Mouse (Mus musculus) myocyte (in vitro differentiated cells): ENCODE measurements at regions not wholly inside any gene's neighbourhood (a gene's known extent, or its start where the extent isn't known, plus 50 kb on each side); places are given as distances from the start of the nearest gene placed in this dataset.

Experiments used
- H3K27me3 ChIP-seq: one replicate; pipeline ENCODE4 v1.6.1; 2011; ENCODE audit not compliant: control insufficient read depth, insufficient read depth, insufficient read length
- H3K36me3 ChIP-seq: one replicate; pipeline ENCODE4 v1.6.1; 2011; ENCODE audit not compliant: control insufficient read depth, insufficient read depth
- H3K4me2 ChIP-seq: one replicate; pipeline ENCODE4 v1.6.1; 2011; ENCODE audit warnings: low read depth, control low read depth
- H3K4me3 ChIP-seq: one replicate; pipeline ENCODE4 v1.5.1; 2011; ENCODE audit warnings: mild to moderate bottlenecking, control low read depth, moderate library complexity
- H3K79me2 ChIP-seq: one replicate; pipeline ENCODE4 v1.6.1; 2011; ENCODE audit not compliant: control insufficient read depth, insufficient read depth
- H3ac ChIP-seq: one replicate; pipeline ENCODE4 v1.6.1; 2011; ENCODE audit not compliant: control insufficient read depth, insufficient read length
- CEBPB ChIP-seq: IDR thresholded peaks from 2 replicates; pipeline ENCODE4 v1.6.1; 2011; ENCODE audit warnings: mild to moderate bottlenecking, moderate library complexity; ENCODE audit not compliant: poor library complexity, insufficient read depth, severe bottlenecking
- E2F4 ChIP-seq: IDR thresholded peaks from one replicate; pipeline ENCODE4 v1.6.1; 2011; ENCODE audit warnings: mild to moderate bottlenecking, control low read depth, moderate library complexity; ENCODE audit not compliant: insufficient read depth
- MAX ChIP-seq: IDR thresholded peaks from one replicate; pipeline ENCODE4 v1.6.1; 2011; ENCODE audit warnings: low read depth, mild to moderate bottlenecking, control low read depth
- MYOD1 ChIP-seq, 3 experiments: IDR thresholded peaks; one replicate each; pipeline ENCODE4 v1.6.1; 2011; ENCODE audit warnings: control low read depth in 2 of 3, low read depth in 2 of 3, mild to moderate bottlenecking in 2 of 3, moderate library complexity in 1 of 3; ENCODE audit not compliant: insufficient read length in 2 of 3, control insufficient read depth in 1 of 3
- MYOG ChIP-seq, 3 experiments: IDR thresholded peaks; one replicate each; pipeline ENCODE4 v1.6.1; 2011; ENCODE audit warnings: control low read depth in 2 of 3, low read depth in 2 of 3, mild to moderate bottlenecking in 2 of 3; ENCODE audit not compliant: insufficient read length in 2 of 3, control insufficient read depth in 1 of 3, insufficient read depth in 1 of 3
- POLR2A ChIP-seq: IDR thresholded peaks from one replicate; pipeline ENCODE4 v1.6.1; 2011; ENCODE audit warnings: low read depth, mild to moderate bottlenecking, control low read depth, moderate library complexity; ENCODE audit not compliant: insufficient read length
- POLR2AphosphoS2 ChIP-seq: IDR thresholded peaks from one replicate; pipeline ENCODE4 v1.6.1; 2011; ENCODE audit warnings: low read depth, control low read depth; ENCODE audit not compliant: insufficient read length
- REST ChIP-seq: IDR thresholded peaks from one replicate; pipeline ENCODE4 v1.6.1; 2011; ENCODE audit warnings: mild to moderate bottlenecking, control low read depth, moderate library complexity; ENCODE audit not compliant: insufficient read depth, insufficient read length
- TCF12 ChIP-seq: IDR thresholded peaks from one replicate; pipeline ENCODE4 v1.6.1; 2011; ENCODE audit warnings: mild to moderate bottlenecking, control low read depth; ENCODE audit not compliant: poor library complexity, insufficient read depth, severe bottlenecking
- TCF3 ChIP-seq: IDR thresholded peaks from one replicate; pipeline ENCODE4 v1.6.1; 2011; ENCODE audit warnings: low read depth, control low read depth; ENCODE audit not compliant: insufficient read length
- USF1 ChIP-seq: IDR thresholded peaks from one replicate; pipeline ENCODE4 v1.6.1; 2011; ENCODE audit warnings: low read depth, mild to moderate bottlenecking, control low read depth, moderate library complexity

DNA sequence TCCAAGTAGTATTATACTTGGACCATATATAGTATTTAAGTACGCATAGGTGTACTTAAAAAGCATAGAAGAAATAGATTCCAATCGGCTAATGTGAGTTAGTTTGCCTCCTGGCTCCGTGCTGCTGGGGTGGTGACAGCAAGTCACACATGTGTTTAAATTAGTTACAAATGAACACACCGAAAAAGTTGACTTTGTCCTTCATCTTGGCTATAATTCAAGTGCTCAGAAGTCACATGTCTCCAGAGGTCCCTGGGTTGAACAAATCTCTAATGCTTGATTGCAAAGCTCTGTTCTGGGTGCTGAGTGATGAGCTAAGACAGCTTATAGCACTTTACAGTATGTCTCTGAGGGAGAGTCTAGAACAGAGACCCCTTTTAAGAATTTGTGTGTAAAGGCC, 121.7 kb downstream of the Ndfip2 start:
- Histone ChIP-seq H3ac (no peak overlapping the region), H3K36me3 (no peaks in the 10 kb centered on the region), H3K4me2 (no peak overlapping the region), H3K27me3 (no peaks in the 10 kb centered on the region), H3K79me2 (no peaks in the 10 kb centered on the region), H3K4me3 (no peak overlapping the region)
- no peak for TF ChIP-seq MYOD1 (IDR thresholded peaks at IDR 0.05; ENCODE audit: control insufficient read depth in 1 of 3, insufficient read length in 2 of 3, low read depth in 2 of 3)
- TF ChIP-seq POLR2A = no peak
- TF ChIP-seq TCF3 = no peak
- TF ChIP-seq REST = no peak
- TF ChIP-seq CEBPB = no peak
- no peak for TF ChIP-seq POLR2AphosphoS2

DNA sequence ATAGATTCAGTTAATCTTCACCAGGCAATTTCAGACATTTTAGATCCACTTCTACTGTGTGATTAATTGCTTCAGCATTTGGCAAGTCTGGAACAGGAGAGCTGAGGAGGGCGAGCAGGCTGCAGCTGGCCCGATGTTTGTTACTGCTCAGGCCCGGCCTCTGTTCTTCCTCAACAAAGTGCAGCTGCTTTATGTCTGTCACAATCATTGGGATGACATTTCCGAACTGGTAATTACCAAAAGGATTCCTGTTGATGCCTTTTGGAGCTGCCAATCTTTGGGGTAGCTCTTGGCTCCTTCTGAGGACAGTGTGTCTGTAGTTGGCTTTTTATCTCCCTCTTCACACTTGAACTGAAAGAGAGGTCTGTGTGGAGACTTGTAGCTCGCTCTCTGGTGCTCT, 119.4 kb downstream of the Ndfip2 start:
- Histone ChIP-seq H3K79me2 (no peaks in the 10 kb centered on the region), H3K4me3 (no peak overlapping the region), H3K4me2 (peak overlapping the region; percentile 79), H3K36me3 (no peaks in the 10 kb centered on the region), H3K27me3 (no peaks in the 10 kb centered on the region), H3ac (no peak overlapping the region)
- TF ChIP-seq TCF3 (peak; percentile 67), CEBPB (peak; percentile 24; the same call in 1 of the 2 replicates), USF1 (no peak), MYOG (IDR thresholded peaks at IDR 0.05; ENCODE audit: control insufficient read depth in 1 of 3, insufficient read depth in 1 of 3, insufficient read length in 2 of 3, low read depth in 2 of 3) (peak; percentile 52 to 88 (median 78)), POLR2A (no peak), TCF12 (peak; percentile 93), MYOD1 (IDR thresholded peaks at IDR 0.05; ENCODE audit: control insufficient read depth in 1 of 3, insufficient read length in 2 of 3, low read depth in 2 of 3) (peak; percentile 96 to 99 (median 98)), E2F4 (no peak)

DNA sequence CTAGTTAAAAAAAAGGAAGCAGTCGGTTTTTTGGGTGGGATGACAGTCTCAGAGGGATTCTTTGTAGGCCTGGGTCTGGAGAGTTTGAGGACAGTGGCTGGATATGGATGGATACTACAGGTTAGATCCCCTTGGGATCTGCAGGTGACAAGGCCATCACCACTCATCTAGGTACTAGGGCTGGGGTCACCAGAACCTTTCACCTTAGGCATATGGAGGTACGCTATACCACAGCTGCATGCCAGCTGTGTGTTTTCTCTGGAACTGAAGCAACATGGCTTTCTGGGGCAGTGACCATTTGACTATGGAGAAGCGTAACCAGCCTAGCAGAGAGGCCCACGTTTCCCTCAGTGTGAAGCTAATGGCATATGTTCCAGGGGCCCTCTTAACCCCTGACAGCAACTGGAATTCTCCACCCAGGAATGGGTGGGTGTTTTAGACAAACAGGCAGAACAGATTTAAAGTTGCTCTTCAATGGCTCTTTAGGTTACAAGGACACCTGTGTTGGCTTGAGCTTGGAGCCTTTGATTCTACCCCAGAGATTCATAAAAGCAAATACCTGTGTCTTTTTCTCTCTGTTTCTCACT, 118.8 kb downstream of the Ndfip2 start:
- TF ChIP-seq USF1 (no peak), POLR2A (no peak), MYOD1 (IDR thresholded peaks at IDR 0.05; ENCODE audit: control insufficient read depth in 1 of 3, insufficient read length in 2 of 3, low read depth in 2 of 3) (peak in 1 of 3 experiments; percentile 2)
- Histone ChIP-seq H3ac (no peak overlapping the region), H3K36me3 (no peaks in the 10 kb centered on the region), H3K79me2 (no peaks in the 10 kb centered on the region), H3K4me3 (no peak overlapping the region), H3K4me2 (peak overlapping the region; percentile 79), H3K27me3 (no peaks in the 10 kb centered on the region)

DNA sequence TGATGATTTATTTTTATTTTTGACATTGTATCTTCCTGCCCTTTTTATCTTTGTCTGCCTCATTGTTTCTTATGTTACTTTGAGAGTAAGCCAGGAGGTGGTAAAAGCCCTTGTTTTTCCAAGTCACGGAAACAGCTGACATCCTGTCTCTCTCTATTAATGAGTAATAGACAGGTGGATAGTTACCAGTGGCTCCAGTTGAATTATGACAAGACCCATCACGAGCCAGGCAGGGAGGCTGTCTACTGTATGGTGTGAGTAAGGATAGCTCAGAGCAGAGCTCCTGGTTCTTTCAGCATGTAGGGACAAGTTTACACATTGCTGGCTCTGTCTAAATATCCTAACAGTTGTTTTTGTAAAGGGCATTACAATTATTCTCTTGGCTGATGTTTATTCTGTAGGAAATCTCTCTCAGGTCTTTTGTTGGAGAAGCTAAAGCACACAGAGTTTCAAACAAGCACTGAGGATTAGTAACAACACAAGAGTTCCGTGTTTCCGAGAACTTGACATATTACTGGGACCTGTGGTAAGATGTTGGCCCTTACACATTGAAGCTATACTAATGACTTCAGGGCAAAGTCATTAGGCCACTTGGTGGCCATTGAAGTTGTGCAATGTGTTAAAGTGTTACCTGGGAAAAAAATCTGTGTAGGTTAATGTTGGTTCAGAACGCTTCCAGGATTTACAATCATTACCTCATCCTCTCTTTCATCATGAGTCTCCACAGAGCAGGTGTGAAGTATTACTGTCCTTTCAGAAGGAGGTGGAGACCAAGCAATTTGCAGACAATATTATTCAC, 111.5 kb downstream of the Ndfip2 start:
- H3K36me3 ChIP-seq = no peaks in the 10 kb centered on the region
- H3K79me2 ChIP-seq = no peaks in the 10 kb centered on the region
- no peak overlapping the region for H3K4me3 ChIP-seq
- no peaks in the 10 kb centered on the region for H3K27me3 ChIP-seq
- H3K4me2 ChIP-seq = peak overlapping the region; percentile 16
- no peak for TF ChIP-seq MAX
- TF ChIP-seq MYOG (IDR thresholded peaks at IDR 0.05; ENCODE audit: control insufficient read depth in 1 of 3, insufficient read depth in 1 of 3, insufficient read length in 2 of 3, low read depth in 2 of 3) = peak in 1 of 3 experiments; percentile 80
- TF ChIP-seq USF1 = no peak
- no peak for TF ChIP-seq E2F4
- TF ChIP-seq POLR2A = no peak
- peak; percentile 69 to 78 (median 76) for TF ChIP-seq MYOD1 (IDR thresholded peaks at IDR 0.05; ENCODE audit: control insufficient read depth in 1 of 3, insufficient read length in 2 of 3, low read depth in 2 of 3)
- TF ChIP-seq TCF3 = no peak
- TF ChIP-seq REST = no peak
- TF ChIP-seq TCF12 = peak; percentile 69
- no peak for TF ChIP-seq POLR2AphosphoS2
- TF ChIP-seq CEBPB = peak; percentile 3; the same call in 1 of the 2 replicates
- no peak overlapping the region for H3ac ChIP-seq

DNA sequence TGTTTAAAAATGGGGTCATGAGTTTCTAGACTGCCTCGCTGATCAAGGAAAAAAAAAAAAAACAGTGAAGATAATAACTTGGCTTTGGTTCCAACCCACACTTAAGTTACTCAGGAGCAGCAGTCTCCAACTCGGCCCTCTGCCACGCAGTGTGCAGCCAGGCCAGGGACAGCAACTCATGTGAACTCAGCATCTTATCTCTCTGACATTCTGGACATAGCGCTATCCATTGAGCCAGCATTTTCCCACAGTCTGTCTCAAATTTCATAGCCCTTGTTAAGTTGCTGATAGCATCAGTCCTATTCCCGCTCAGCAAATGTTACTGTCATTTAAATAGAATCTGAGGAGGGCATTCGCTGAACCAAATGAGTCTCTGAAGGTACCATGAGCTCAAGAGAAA, 102.2 kb downstream of the Ndfip2 start:
- peak overlapping the region; percentile 19 for H3K4me2 ChIP-seq

More for the DNA sequence above, 102.2 kb downstream of the Ndfip2 start:
- H3K36me3 ChIP-seq = no peaks in the 10 kb centered on the region
- H3ac ChIP-seq = no peak overlapping the region
- TF ChIP-seq MYOG (IDR thresholded peaks at IDR 0.05; ENCODE audit: control insufficient read depth in 1 of 3, insufficient read depth in 1 of 3, insufficient read length in 2 of 3, low read depth in 2 of 3) (peak in 2 of 3 experiments; percentile 46 to 74), POLR2A (peak; percentile 21), MYOD1 (IDR thresholded peaks at IDR 0.05; ENCODE audit: control insufficient read depth in 1 of 3, insufficient read length in 2 of 3, low read depth in 2 of 3) (peak; percentile 33 to 85 (median 49)), TCF12 (peak; percentile 34), POLR2AphosphoS2 (no peak)
- H3K4me3 ChIP-seq = no peak overlapping the region
- H3K79me2 ChIP-seq = no peaks in the 10 kb centered on the region
- H3K27me3 ChIP-seq = no peaks in the 10 kb centered on the region
